Comparison of ENCODE assay signal across 8 mouse cellular contexts in genomic region chr10:40682470-40682869, GRCm38 (mm10). TPM values are rescaled to one million over a fixed set of nuclear protein-coding genes. Genes with fewer than 3 reads are reported as not detected.
DNase-seq lines count a peak whose midpoint lies in the region; ATAC-seq lines count a peak whose summit lies in the region.

No protein-coding gene starts in this region.

- no peak for ATAC-seq in heart, embryonic 14.5 days (ENCODE audit: insufficient number of reproducible peaks, insufficient read depth, low FRiP score, low read depth)
- ATAC-seq in midbrain, embryonic 12.5 days (ENCODE audit: low FRiP score, low read depth): no peak
- ATAC-seq in erythroblast, adult 5-6 weeks (replicated peaks; ENCODE audit: low FRiP score, poor library complexity, severe bottlenecking): no peak

- H3K27me3 ChIP-seq in heart, embryonic 14.5 days (ENCODE audit: control insufficient read depth, insufficient read depth, low read length): no peaks in the 10 kb centered on the region
- peaks cover 9% of the 10 kb centered on the region; the same call in 1 of the 2 replicates for H3K27me3 ChIP-seq in midbrain, embryonic 12.5 days

- WGBS in heart, embryonic 14.5 days: 18% methylated on average over 8 of the region's 8 CpGs
- 34% methylated on average over 8 of the region's 8 CpGs for WGBS in midbrain, embryonic 12.5 days

- no peaks in the 10 kb centered on the region for H3K36me3 ChIP-seq in heart, embryonic 14.5 days (ENCODE audit: control insufficient read depth, insufficient read depth, low read length)
- H3K36me3 ChIP-seq in midbrain, embryonic 12.5 days: no peaks in the 10 kb centered on the region

- no peaks in the 10 kb centered on the region for H3K9me3 ChIP-seq in heart, embryonic 14.5 days (ENCODE audit: control insufficient read depth, low read length)
- no peaks in the 10 kb centered on the region for H3K9me3 ChIP-seq in midbrain, embryonic 12.5 days

- H3K4me1 ChIP-seq in heart, embryonic 14.5 days (ENCODE audit: control insufficient read depth in 2 of 2, insufficient read depth in 2 of 2, low read length in 2 of 2): peaks cover 5 to 13% of the 10 kb centered on the region in 2 experiments; a peak in 3 of 4 replicates
- peaks cover 13% of the 10 kb centered on the region; the same call in 1 of the 2 replicates for H3K4me1 ChIP-seq in midbrain, embryonic 12.5 days

- peak overlapping the region in 1 of 2 experiments; percentile 75; a peak in 2 of 4 replicates for H3K27ac ChIP-seq in heart, embryonic 14.5 days (replicated peaks in 1 of 2; ENCODE audit: control insufficient read depth in 1 of 2, insufficient read depth in 1 of 2, low read depth in 2 of 2, low read length in 2 of 2)
- no peak overlapping the region for H3K27ac ChIP-seq in midbrain, embryonic 12.5 days (replicated peaks)

- DNase-seq in cerebellum, adult 11 months: peak; percentile 16
- peak; percentile 26 to 27 for DNase-seq in cerebellum, postnatal 25 days
- peak; percentile 89 for DNase-seq in layer of hippocampus, adult 9-11 months
- DNase-seq in adrenal gland, adult 8-10 months: no peak
- no peak for DNase-seq in spleen, postnatal 10 days (ENCODE audit: low spot score in 2 of 2)

- peak overlapping the region; percentile 29 to 67 for H3K4me3 ChIP-seq in heart, embryonic 14.5 days (ENCODE audit: control insufficient read depth in 1 of 2, insufficient read depth in 1 of 2, low read depth in 1 of 2, low read length in 2 of 2)
- no peak overlapping the region for H3K4me3 ChIP-seq in midbrain, embryonic 12.5 days

- peak overlapping the region; percentile 97 for H3K4me2 ChIP-seq in heart, embryonic 14.5 days (ENCODE audit: low read length)
- H3K4me2 ChIP-seq in midbrain, embryonic 12.5 days (replicated peaks): peak overlapping the region; percentile 97

- H3K9ac ChIP-seq in heart, embryonic 14.5 days (ENCODE audit: low read length): peak overlapping the region; percentile 90
- no peak overlapping the region for H3K9ac ChIP-seq in midbrain, embryonic 12.5 days (replicated peaks)

RNA-seq across cellular contexts. Expression of gene Mettl24, which starts 0.6 kb away (rescaled TPM):
- 3.6 and 3.8 TPM in 2 replicates for polyA plus RNA-seq in heart, embryonic 14.5 days (2014; fragmentation: Nextera tagmentation; extraction: Ambion mirVana)
- 0.91 and 1.0 TPM in 2 replicates for polyA plus RNA-seq in midbrain, embryonic 12.5 days (2016; fragmentation: Nextera tagmentation; extraction: Ambion mirVana)
- not detected in 2 replicates for total RNA-seq in erythroblast, adult 5-6 weeks (2015; ENCODE audit: low replicate concordance)
- not detected in 2 replicates for total RNA-seq in erythroblast, adult 5-6 weeks (2017; ENCODE audit: low replicate concordance)
- total RNA-seq in adrenal gland, adult 8-10 months (2022): 10 to 100 TPM in 1 of 4 experiments, 1 to 10 TPM in 3; 6.7 to 10.4 (median 8.5) TPM

RNA-seq across cellular contexts. Expression of gene Ddo, which starts 52.7 kb away (rescaled TPM):
- polyA plus RNA-seq in heart, embryonic 14.5 days (2014; fragmentation: Nextera tagmentation; extraction: Ambion mirVana): 21.1 and 22.9 TPM in 2 replicates
- 0.18 and 0.37 TPM in 2 replicates for polyA plus RNA-seq in midbrain, embryonic 12.5 days (2016; fragmentation: Nextera tagmentation; extraction: Ambion mirVana)
- total RNA-seq in erythroblast, adult 5-6 weeks (2015; ENCODE audit: low replicate concordance): not detected in 2 replicates
- total RNA-seq in erythroblast, adult 5-6 weeks (2017; ENCODE audit: low replicate concordance): not detected in 2 replicates
- 1 to 10 TPM; 3.7 to 9.9 (median 6.3) TPM for total RNA-seq in adrenal gland, adult 8-10 months (2022)

Comparison
In these comparisons a context has a peak if more than half of its experiments do, and no peak if none do; other contexts are left out.
1. DNase-seq: peak in cerebellum, adult 11 months (single experiment), cerebellum, postnatal 25 days (2 of 2) and layer of hippocampus, adult 9-11 months (single experiment); none in adrenal gland, adult 8-10 months (single experiment) and spleen, postnatal 10 days (0 of 2).
2. RNA of gene Mettl24, which starts 0.6 kb away (total RNA-seq): 6.7 to 10.4 TPM in adrenal gland, adult 8-10 months; not detected in erythroblast, adult 5-6 weeks; every median in the first group is over 4 times any median in the second.
3. RNA of gene Ddo, which starts 52.7 kb away (total RNA-seq): 3.7 to 9.9 TPM in adrenal gland, adult 8-10 months; not detected in erythroblast, adult 5-6 weeks; every median in the first group is over 4 times any median in the second.